In genomic region chr1:98667887-98668286, GRCm38 (mm10) we compare ENCODE assay signal across 28 mouse cellular contexts.
DNase-seq lines count a peak whose midpoint lies in the region; ATAC-seq lines count a peak whose summit lies in the region.
"Had no signal": no experiment of that assay in that cellular context is flagged by ENCODE, and none has a peak within 500 bp of the region (broad histone marks: within the 10 kb centered on the region; RNA-seq: fewer than 3 reads in every experiment).

No protein-coding gene starts in this region.

- ATAC-seq in embryonic facial prominence, embryonic 14.5 days (ENCODE audit: low read depth) = no peak
- 0 out of 2 replicates have a peak, but pooled peaks have one; percentile 19 for ATAC-seq in embryonic facial prominence, embryonic 15.5 days (ENCODE audit: insufficient number of reproducible peaks, low FRiP score, low TSS enrichment, low read depth)
- ATAC-seq: CD4-positive, CD25-positive, alpha-beta regulatory T cell, adult 4 months; intestine, postnatal 0 days; liver, embryonic 12.5 days; Patski had no signal

- no peak overlapping the region for H3K9ac ChIP-seq in embryonic facial prominence, embryonic 14.5 days (ENCODE audit: low read depth, low read length)
- no peak overlapping the region for H3K9ac ChIP-seq in embryonic facial prominence, embryonic 15.5 days
- H3K9ac ChIP-seq: heart, embryonic 13.5 days; limb, embryonic 13.5 days; liver, embryonic 12.5 days; midbrain, embryonic 12.5 days had no signal

- DNase-seq in embryonic facial prominence, embryonic 14.5 days (ENCODE audit: low spot score) = peak; percentile 0
- DNase-seq in embryonic facial prominence, embryonic 10.5 days (ENCODE audit: low spot score) = no peak
- peak; percentile 4 for DNase-seq in layer of hippocampus, adult 8-10 months (ENCODE audit: low spot score in 2 of 2)
- no peak for DNase-seq in layer of hippocampus, postnatal 25 days (ENCODE audit: extremely low spot score in 1 of 2, low spot score in 1 of 2)
- peak; percentile 8 to 76 for DNase-seq in layer of hippocampus, postnatal 14 days (ENCODE audit: low spot score in 2 of 2)
- no peak for DNase-seq in adrenal gland, adult 2 months
- no peak for DNase-seq in lung, adult 18-20 months
- DNase-seq: cerebellum, postnatal 10 days; gastrocnemius, postnatal 25 days; heart, adult 18-20 months; heart, postnatal 14 days; kidney, postnatal 25 days; lung, adult 2 months; lung, postnatal 14 days; retina, postnatal 1 day; right cerebral cortex, postnatal 25 days; thymus, postnatal 25 days had no signal

- H3K27me3 ChIP-seq in embryonic facial prominence, embryonic 14.5 days (replicated peaks; ENCODE audit: control insufficient read depth, insufficient read depth, low read length) = no peaks in the 10 kb centered on the region
- no peaks in the 10 kb centered on the region for H3K27me3 ChIP-seq in embryonic facial prominence, embryonic 10.5 days (replicated peaks; ENCODE audit: low read depth, poor library complexity, severe bottlenecking)
- no peaks in the 10 kb centered on the region for H3K27me3 ChIP-seq in embryonic facial prominence, embryonic 15.5 days
- H3K27me3 ChIP-seq: heart, embryonic 13.5 days; limb, embryonic 13.5 days; liver, embryonic 12.5 days; midbrain, embryonic 12.5 days; Patski had no signal

- WGBS in embryonic facial prominence, embryonic 14.5 days = 68% methylated on average over 1 of the region's 1 CpGs
- 83% methylated on average over 1 of the region's 1 CpGs for WGBS in embryonic facial prominence, embryonic 10.5 days
- WGBS in embryonic facial prominence, embryonic 15.5 days = 67% methylated on average over 1 of the region's 1 CpGs

- no peak overlapping the region for H3K4me2 ChIP-seq in embryonic facial prominence, embryonic 14.5 days (ENCODE audit: low read depth, low read length)
- H3K4me2 ChIP-seq in embryonic facial prominence, embryonic 15.5 days (replicated peaks) = no peak overlapping the region
- H3K4me2 ChIP-seq: heart, embryonic 13.5 days; limb, embryonic 13.5 days; liver, embryonic 12.5 days; midbrain, embryonic 12.5 days had no signal

- no peak overlapping the region for H3K4me3 ChIP-seq in embryonic facial prominence, embryonic 14.5 days (ENCODE audit: low read depth, low read length)
- no peak overlapping the region for H3K4me3 ChIP-seq in embryonic facial prominence, embryonic 10.5 days
- no peak overlapping the region for H3K4me3 ChIP-seq in embryonic facial prominence, embryonic 15.5 days (replicated peaks)
- H3K4me3 ChIP-seq: erythroblast, embryonic 14.5 days; heart, embryonic 13.5 days; limb, embryonic 13.5 days; liver, embryonic 12.5 days; midbrain, embryonic 12.5 days had no signal

- no peaks in the 10 kb centered on the region for H3K9me3 ChIP-seq in embryonic facial prominence, embryonic 14.5 days (ENCODE audit: control insufficient read depth, low read length)
- H3K9me3 ChIP-seq in embryonic facial prominence, embryonic 10.5 days = no peaks in the 10 kb centered on the region
- H3K9me3 ChIP-seq in embryonic facial prominence, embryonic 15.5 days (replicated peaks) = no peaks in the 10 kb centered on the region
- H3K9me3 ChIP-seq: heart, embryonic 13.5 days; limb, embryonic 13.5 days; liver, embryonic 12.5 days; midbrain, embryonic 12.5 days had no signal

- H3K4me1 ChIP-seq in embryonic facial prominence, embryonic 14.5 days (ENCODE audit: control insufficient read depth, insufficient read depth, low read length) = no peaks in the 10 kb centered on the region
- H3K4me1 ChIP-seq in embryonic facial prominence, embryonic 10.5 days = no peaks in the 10 kb centered on the region
- H3K4me1 ChIP-seq in embryonic facial prominence, embryonic 15.5 days = no peaks in the 10 kb centered on the region
- H3K4me1 ChIP-seq: heart, embryonic 13.5 days; limb, embryonic 13.5 days; liver, embryonic 12.5 days; midbrain, embryonic 12.5 days had no signal

- no peak overlapping the region for H3K27ac ChIP-seq in embryonic facial prominence, embryonic 14.5 days (replicated peaks; ENCODE audit: low read depth, low read length)
- H3K27ac ChIP-seq in embryonic facial prominence, embryonic 10.5 days (replicated peaks) = no peak overlapping the region
- no peak overlapping the region for H3K27ac ChIP-seq in embryonic facial prominence, embryonic 15.5 days (replicated peaks)
- H3K27ac ChIP-seq: heart, embryonic 13.5 days; hindbrain, postnatal 0 days; limb, embryonic 13.5 days; liver, embryonic 12.5 days; midbrain, embryonic 12.5 days had no signal

- H3K36me3 ChIP-seq in embryonic facial prominence, embryonic 14.5 days (ENCODE audit: control insufficient read depth, insufficient read depth, low read length) = no peaks in the 10 kb centered on the region
- no peaks in the 10 kb centered on the region for H3K36me3 ChIP-seq in embryonic facial prominence, embryonic 10.5 days (replicated peaks)
- no peaks in the 10 kb centered on the region for H3K36me3 ChIP-seq in embryonic facial prominence, embryonic 15.5 days
- H3K36me3 ChIP-seq: G1E; heart, embryonic 13.5 days; limb, embryonic 13.5 days; liver, embryonic 12.5 days; midbrain, embryonic 12.5 days had no signal

Comparison
In these comparisons a context has a peak if more than half of its experiments do, and no peak if none do; other contexts are left out.
1. DNase-seq: peak in embryonic facial prominence, embryonic 14.5 days (single experiment), layer of hippocampus, adult 8-10 months (2 of 2) and layer of hippocampus, postnatal 14 days (2 of 2); none in embryonic facial prominence, embryonic 10.5 days (single experiment), layer of hippocampus, postnatal 25 days (0 of 2), adrenal gland, adult 2 months (single experiment) and lung, adult 18-20 months (0 of 2).